Mouse (Mus musculus): ENCODE results near the gene Ino80d. TPM values are rescaled to one million over a fixed set of nuclear protein-coding genes. Genes with fewer than 3 reads are reported as not detected.

Ino80d gene
- total RNA-seq, 2 experiments from 2014 or later, result 27.7 to 28.6 TPM

- no peak for DNase-seq (ENCODE audit: low spot score in 2 of 2)
Measured at GRCm38 (mm10) chr1:62992648-62993047, 121.8 kb downstream of the Ino80d start.

GRCm38 (mm10) chr1:62991021-62991420 is 123.4 kb downstream of the Ino80d start:
- DNase-seq (ENCODE audit: low spot score in 2 of 2), result no peak

GRCm38 (mm10) chr1:62987561-62987960 is 126.9 kb downstream of the Ino80d start:
- DNase-seq (ENCODE audit: low spot score in 2 of 2), result no peak

GRCm38 (mm10) chr1:62986267-62986666 is 128.2 kb downstream of the Ino80d start:
- peak; percentile 17 to 79 for DNase-seq (ENCODE audit: low spot score in 2 of 2)

- DNase-seq (ENCODE audit: low spot score in 2 of 2), result peak; percentile 27 to 60
Measured at GRCm38 (mm10) chr1:62984566-62984965, 129.9 kb downstream of the Ino80d start.

GRCm38 (mm10) chr1:62976742-62977141 is 137.7 kb downstream of the Ino80d start:
- no peak for DNase-seq (ENCODE audit: low spot score in 2 of 2)

GRCm38 (mm10) chr1:62966885-62967284 is 147.6 kb downstream of the Ino80d start:
- DNase-seq (ENCODE audit: low spot score in 2 of 2), result peak in 1 of 2 experiments; percentile 35

- peak; percentile 54 to 84 for DNase-seq (ENCODE audit: low spot score in 2 of 2)
Measured at GRCm38 (mm10) chr1:62964291-62964690, 150.2 kb downstream of the Ino80d start.

GRCm38 (mm10) chr1:62956942-62957645 is 157.4 kb downstream of the Ino80d start:
- DNase-seq (ENCODE audit: low spot score in 2 of 2), result no peak

GRCm38 (mm10) chr1:62956526-62956925 is 157.9 kb downstream of the Ino80d start:
- no peak for DNase-seq (ENCODE audit: low spot score in 2 of 2)

- no peak for DNase-seq (ENCODE audit: low spot score in 2 of 2)
Measured at GRCm38 (mm10) chr1:62955340-62955739, 159.1 kb downstream of the Ino80d start.

GRCm38 (mm10) chr1:62953036-62953435 is 161.4 kb downstream of the Ino80d start:
- no peak for DNase-seq (ENCODE audit: low spot score in 2 of 2)

GRCm38 (mm10) chr1:62952319-62952718 is 162.1 kb downstream of the Ino80d start:
- no peak for DNase-seq (ENCODE audit: low spot score in 2 of 2)

- DNase-seq (ENCODE audit: low spot score in 2 of 2), result no peak
Measured at GRCm38 (mm10) chr1:62951067-62951809, 163.2 kb downstream of the Ino80d start.

GRCm38 (mm10) chr1:62950526-62950925 is 163.9 kb downstream of the Ino80d start:
- DNase-seq (ENCODE audit: low spot score in 2 of 2), result no peak

- DNase-seq (ENCODE audit: low spot score in 2 of 2), result no peak
Measured at GRCm38 (mm10) chr1:62947807-62948206, 166.7 kb downstream of the Ino80d start.

GRCm38 (mm10) chr1:62946987-62947386 is 167.5 kb downstream of the Ino80d start:
- no peak for DNase-seq (ENCODE audit: low spot score in 2 of 2)

- DNase-seq (ENCODE audit: low spot score in 2 of 2), result no peak
Measured at GRCm38 (mm10) chr1:62934752-62935329, 179.6 kb downstream of the Ino80d start.

GRCm38 (mm10) chr1:62934100-62934513 is 180.4 kb downstream of the Ino80d start:
- peak; percentile 11 to 70 for DNase-seq (ENCODE audit: low spot score in 2 of 2)

GRCm38 (mm10) chr1:62933288-62934099 is 181.0 kb downstream of the Ino80d start:
- no peak for DNase-seq (ENCODE audit: low spot score in 2 of 2)

- DNase-seq (ENCODE audit: low spot score in 2 of 2), result peak; percentile 75 to 93
Measured at GRCm38 (mm10) chr1:62929477-62929876, 185.0 kb downstream of the Ino80d start.
